Mouse (Mus musculus): ENCODE results near the gene Lrch1. TPM values are rescaled to one million over a fixed set of nuclear protein-coding genes. Genes with fewer than 3 reads are reported as not detected.

Gene Lrch1
- total RNA-seq (2023): 10 to 100 TPM; 26.6 to 32.6 TPM

GRCm38 (mm10) chr14:74947376-74948013, at the start of gene Lrch1:
TSS of gene Lrch1 (minus strand) at chr14:74947876.

GRCm38 (mm10) chr14:74732079-74732783, 215.4 kb downstream of the Lrch1 start, which contains the start of gene Esd:
TSS of gene Esd (plus strand) at chr14:74732297.

Other genes starting within 250 kb of the Lrch1 start
- gene Esd, start 215.6 kb downstream of the Lrch1 start, total RNA-seq (2023): 10 to 100 TPM; 83.5 to 90.2 TPM
- 10 to 100 TPM; 17.9 to 20.6 TPM for gene Rubcnl, start 68.2 kb upstream of the Lrch1 start, total RNA-seq (2023)
- gene Lrrc63, start 183.0 kb upstream of the Lrch1 start, total RNA-seq (2023): under 1 TPM; 0.22 to 0.26 TPM
- 1,000 to 10,000 TPM; 1,287 to 1,390 TPM for gene Lcp1, start 183.2 kb upstream of the Lrch1 start, total RNA-seq (2023)

Measured in neutrophil, adult 83 days (primary cell).